Mouse (Mus musculus): Measurements from ENCODE around the gene Edar. TPM values are rescaled to one million over a fixed set of nuclear protein-coding genes. Genes with fewer than 3 reads are reported as not detected.
A peak's percentile ranks its signal among the peaks of the same experiment; 100 is the strongest.

The Edar gene
- polyA plus RNA-seq, 1 experiment from 2014 or later: 0.16 TPM

GRCm38 (mm10) chr10:58700578-58700977 is 25.1 kb upstream of the Edar start:
- no peak for ATAC-seq

GRCm38 (mm10) chr10:58700160-58700559 is 24.7 kb upstream of the Edar start:
- Histone ChIP-seq H3K36me3 (ENCODE audit: control insufficient read depth, insufficient read depth) (no peaks in the 10 kb centered on the region), H3K4me2 (replicated peaks; ENCODE audit: low read depth) (no peak overlapping the region), H3K27ac (ENCODE audit: low read depth, low read length) (no peak overlapping the region), H3K4me1 (replicated peaks; ENCODE audit: control insufficient read depth, insufficient read depth, low read length) (no peaks in the 10 kb centered on the region), H3K9ac (ENCODE audit: low read depth, low read length) (no peak overlapping the region), H3K27me3 (replicated peaks; ENCODE audit: control insufficient read depth, insufficient read depth, low read length) (no peaks in the 10 kb centered on the region), H3K9me3 (ENCODE audit: control insufficient read depth) (no peaks in the 10 kb centered on the region), H3K4me3 (ENCODE audit: low read depth, low read length) (no peak overlapping the region)
- no peak for TF ChIP-seq CTCF (IDR thresholded peaks at IDR 0.05; ENCODE audit: low read depth)
- WGBS: 39% methylated on average over 4 of the region's 4 CpGs
- no peak for ATAC-seq

More at GRCm38 (mm10) chr10:58700578-58700977, 25.1 kb upstream of the Edar start:
- H3K27me3 ChIP-seq (replicated peaks; ENCODE audit: control insufficient read depth, insufficient read depth, low read length): no peaks in the 10 kb centered on the region
- H3K27ac ChIP-seq (ENCODE audit: low read depth, low read length): no peak overlapping the region
- TF ChIP-seq CTCF (IDR thresholded peaks at IDR 0.05; ENCODE audit: low read depth): no peak
- no peak overlapping the region for H3K4me2 ChIP-seq (replicated peaks; ENCODE audit: low read depth)
- H3K4me3 ChIP-seq (ENCODE audit: low read depth, low read length): no peak overlapping the region
- no peaks in the 10 kb centered on the region for H3K4me1 ChIP-seq (replicated peaks; ENCODE audit: control insufficient read depth, insufficient read depth, low read length)
- H3K36me3 ChIP-seq (ENCODE audit: control insufficient read depth, insufficient read depth): no peaks in the 10 kb centered on the region
- WGBS: 45% methylated on average over 6 of the region's 6 CpGs
- H3K9ac ChIP-seq (ENCODE audit: low read depth, low read length): no peak overlapping the region
- no peaks in the 10 kb centered on the region for H3K9me3 ChIP-seq (ENCODE audit: control insufficient read depth)

GRCm38 (mm10) chr10:58698955-58699354 is 23.5 kb upstream of the Edar start:
- Histone ChIP-seq H3K4me2 (replicated peaks; ENCODE audit: low read depth) (no peak overlapping the region), H3K27me3 (replicated peaks; ENCODE audit: control insufficient read depth, insufficient read depth, low read length) (no peaks in the 10 kb centered on the region), H3K4me1 (replicated peaks; ENCODE audit: control insufficient read depth, insufficient read depth, low read length) (no peaks in the 10 kb centered on the region), H3K9me3 (ENCODE audit: control insufficient read depth) (no peaks in the 10 kb centered on the region), H3K9ac (ENCODE audit: low read depth, low read length) (no peak overlapping the region), H3K36me3 (ENCODE audit: control insufficient read depth, insufficient read depth) (no peaks in the 10 kb centered on the region), H3K27ac (ENCODE audit: low read depth, low read length) (no peak overlapping the region), H3K4me3 (ENCODE audit: low read depth, low read length) (no peak overlapping the region)
- TF ChIP-seq CTCF (IDR thresholded peaks at IDR 0.05; ENCODE audit: low read depth): no peak
- WGBS: 79% methylated on average over 4 of the region's 4 CpGs
- ATAC-seq: no peak

- no peaks in the 10 kb centered on the region for H3K27me3 ChIP-seq (replicated peaks; ENCODE audit: control insufficient read depth, insufficient read depth, low read length)
- H3K9me3 ChIP-seq (ENCODE audit: control insufficient read depth): no peaks in the 10 kb centered on the region
- H3K36me3 ChIP-seq (ENCODE audit: control insufficient read depth, insufficient read depth): no peaks in the 10 kb centered on the region
- no peak for ATAC-seq
- no peak overlapping the region for H3K9ac ChIP-seq (ENCODE audit: low read depth, low read length)
- no peak overlapping the region for H3K27ac ChIP-seq (ENCODE audit: low read depth, low read length)
- no peaks in the 10 kb centered on the region for H3K4me1 ChIP-seq (replicated peaks; ENCODE audit: control insufficient read depth, insufficient read depth, low read length)
- no peak for TF ChIP-seq CTCF (IDR thresholded peaks at IDR 0.05; ENCODE audit: low read depth)
- H3K4me3 ChIP-seq (ENCODE audit: low read depth, low read length): no peak overlapping the region
- H3K4me2 ChIP-seq (replicated peaks; ENCODE audit: low read depth): no peak overlapping the region
- WGBS: 64% methylated on average over 6 of the region's 7 CpGs
These were observed 15.6 kb upstream of the Edar start for GRCm38 (mm10) chr10:58691051-58691450.

GRCm38 (mm10) chr10:58679298-58679697 is 3.8 kb upstream of the Edar start:
- no peak overlapping the region for H3K27ac ChIP-seq (ENCODE audit: low read depth, low read length)
- no peak overlapping the region for H3K4me3 ChIP-seq (ENCODE audit: low read depth, low read length)
- H3K27me3 ChIP-seq (replicated peaks; ENCODE audit: control insufficient read depth, insufficient read depth, low read length): no peaks in the 10 kb centered on the region
- WGBS: 77% methylated on average over 6 of the region's 6 CpGs
- no peaks in the 10 kb centered on the region for H3K36me3 ChIP-seq (ENCODE audit: control insufficient read depth, insufficient read depth)
- H3K9ac ChIP-seq (ENCODE audit: low read depth, low read length): no peak overlapping the region
- no peak for ATAC-seq
- H3K4me2 ChIP-seq (replicated peaks; ENCODE audit: low read depth): no peak overlapping the region
- no peaks in the 10 kb centered on the region for H3K4me1 ChIP-seq (replicated peaks; ENCODE audit: control insufficient read depth, insufficient read depth, low read length)
- H3K9me3 ChIP-seq (ENCODE audit: control insufficient read depth): no peaks in the 10 kb centered on the region
- TF ChIP-seq CTCF (IDR thresholded peaks at IDR 0.05; ENCODE audit: low read depth): no peak

GRCm38 (mm10) chr10:58673278-58674061 is 2.0 kb downstream of the Edar start:
- Histone ChIP-seq H3K9ac (ENCODE audit: low read depth, low read length) (no peak overlapping the region), H3K4me2 (replicated peaks; ENCODE audit: low read depth) (0 out of 2 replicates have a peak overlapping the region, but pooled peaks have one; percentile 27)

More at GRCm38 (mm10) chr10:58673278-58674061, 2.0 kb downstream of the Edar start:
- Histone ChIP-seq H3K27me3 (replicated peaks; ENCODE audit: control insufficient read depth, insufficient read depth, low read length) (no peaks in the 10 kb centered on the region), H3K4me3 (ENCODE audit: low read depth, low read length) (no peak overlapping the region), H3K4me1 (replicated peaks; ENCODE audit: control insufficient read depth, insufficient read depth, low read length) (no peaks in the 10 kb centered on the region), H3K9me3 (ENCODE audit: control insufficient read depth) (no peaks in the 10 kb centered on the region), H3K27ac (ENCODE audit: low read depth, low read length) (no peak overlapping the region), H3K36me3 (ENCODE audit: control insufficient read depth, insufficient read depth) (no peaks in the 10 kb centered on the region)
- TF ChIP-seq CTCF (IDR thresholded peaks at IDR 0.05; ENCODE audit: low read depth): peak; percentile 80
- ATAC-seq: no peak
- 35% methylated on average over 15 of the region's 15 CpGs for WGBS

All from intestine, postnatal 0 days (tissue).